Comparison of ENCODE assay signal across 9 mouse cellular contexts in genomic region chr1:44119201-44120073, GRCm38 (mm10). TPM values are rescaled to one million over a fixed set of nuclear protein-coding genes. Genes with fewer than 3 reads are reported as not detected.
DNase-seq lines count a peak whose midpoint lies in the region; ATAC-seq and TF ChIP-seq lines count a peak whose summit lies in the region.
"Had no signal": no experiment of that assay in that cellular context is flagged by ENCODE, and none has a peak within 500 bp of the region (broad histone marks: within the 10 kb centered on the region; RNA-seq: fewer than 3 reads in every experiment).

No protein-coding gene starts in this region.

- H3K9ac ChIP-seq in embryonic facial prominence, embryonic 13.5 days = peak overlapping the region; percentile 90
- peak overlapping the region; percentile 87 for H3K9ac ChIP-seq in limb, embryonic 14.5 days (ENCODE audit: low read depth, low read length, severe bottlenecking)
- peak overlapping the region; percentile 81 for H3K9ac ChIP-seq in midbrain, embryonic 16.5 days (ENCODE audit: low read depth, low read length)

- peak; percentile 91 for ATAC-seq in embryonic facial prominence, embryonic 13.5 days (ENCODE audit: insufficient number of reproducible peaks, insufficient read depth, low FRiP score, low TSS enrichment, low read depth)
- ATAC-seq in limb, embryonic 14.5 days (ENCODE audit: low FRiP score, low read depth) = peak; percentile 79
- peak; percentile 91 for ATAC-seq in midbrain, embryonic 16.5 days

- peaks cover 28% of the 10 kb centered on the region for H3K36me3 ChIP-seq in embryonic facial prominence, embryonic 13.5 days
- H3K36me3 ChIP-seq in limb, embryonic 14.5 days (ENCODE audit: control insufficient read depth, insufficient read depth, low read length) = peaks cover 18% of the 10 kb centered on the region
- no peaks in the 10 kb centered on the region; the same call in 1 of the 2 replicates for H3K36me3 ChIP-seq in midbrain, embryonic 16.5 days (ENCODE audit: control insufficient read depth, insufficient read depth, low read length)

- H3K4me2 ChIP-seq in embryonic facial prominence, embryonic 13.5 days = peak overlapping the region; percentile 90
- peak overlapping the region; percentile 82 for H3K4me2 ChIP-seq in limb, embryonic 14.5 days (replicated peaks; ENCODE audit: low read depth, low read length, severe bottlenecking)
- peak overlapping the region; percentile 61 for H3K4me2 ChIP-seq in midbrain, embryonic 16.5 days (ENCODE audit: low read length)

- H3K9me3 ChIP-seq in embryonic facial prominence, embryonic 13.5 days = no peaks in the 10 kb centered on the region
- no peaks in the 10 kb centered on the region for H3K9me3 ChIP-seq in limb, embryonic 14.5 days (ENCODE audit: control insufficient read depth, low read length)
- no peaks in the 10 kb centered on the region for H3K9me3 ChIP-seq in midbrain, embryonic 16.5 days (replicated peaks; ENCODE audit: control insufficient read depth, low read length, poor library complexity, severe bottlenecking)

- peak overlapping the region; percentile 73 for H3K4me3 ChIP-seq in embryonic facial prominence, embryonic 13.5 days
- peak overlapping the region; percentile 63 for H3K4me3 ChIP-seq in limb, embryonic 14.5 days (replicated peaks; ENCODE audit: low read length)
- H3K4me3 ChIP-seq in midbrain, embryonic 16.5 days (ENCODE audit: low read depth, low read length) = peak overlapping the region; percentile 55

- no peaks in the 10 kb centered on the region for H3K27me3 ChIP-seq in embryonic facial prominence, embryonic 13.5 days
- no peaks in the 10 kb centered on the region for H3K27me3 ChIP-seq in limb, embryonic 14.5 days (ENCODE audit: control insufficient read depth, insufficient read depth, low read length)
- no peaks in the 10 kb centered on the region for H3K27me3 ChIP-seq in midbrain, embryonic 16.5 days (ENCODE audit: control insufficient read depth, insufficient read depth, low read depth, low read length)
- H3K27me3 ChIP-seq: CH12.LX had no signal

- peak overlapping the region; percentile 97 for H3K27ac ChIP-seq in embryonic facial prominence, embryonic 13.5 days
- H3K27ac ChIP-seq in limb, embryonic 14.5 days (replicated peaks; ENCODE audit: low read depth, low read length) = peak overlapping the region; percentile 94
- H3K27ac ChIP-seq in midbrain, embryonic 16.5 days (ENCODE audit: low read length) = peak overlapping the region; percentile 93

- peak; percentile 48; the same call in 1 of the 2 replicates for TF ChIP-seq POLR2A in limb, embryonic 14.5 days (IDR thresholded peaks at IDR 0.05; ENCODE audit: borderline replicate concordance, extremely low read depth, insufficient read depth, insufficient read length)

- WGBS in embryonic facial prominence, embryonic 13.5 days = under 1% methylated on average over 43 of the region's 43 CpGs
- WGBS in limb, embryonic 14.5 days = 1% methylated on average over 27 of the region's 43 CpGs
- WGBS in midbrain, embryonic 16.5 days = under 1% methylated on average over 41 of the region's 43 CpGs

- peak; percentile 89 for DNase-seq in 3134 (ENCODE audit: extremely low read depth, insufficient read length, low spot score)
- DNase-seq in adrenal gland, postnatal 36 days = peak; percentile 89 to 90
- peak; percentile 76 for DNase-seq in heart, adult 8-10 months (ENCODE audit: low spot score)
- peak; percentile 86 for DNase-seq in kidney, adult 9 months
- DNase-seq in limb, embryonic 14.5 days (ENCODE audit: low spot score) = peak; percentile 83
- peak; percentile 36 to 72 for DNase-seq in spleen, postnatal 10 days (ENCODE audit: low spot score in 2 of 2)

- H3K4me1 ChIP-seq in embryonic facial prominence, embryonic 13.5 days = peaks cover 12% of the 10 kb centered on the region
- 0 out of 2 replicates have a peak, but pooled peaks cover 6% of the 10 kb centered on the region for H3K4me1 ChIP-seq in limb, embryonic 14.5 days (ENCODE audit: control insufficient read depth, insufficient read depth, low read length)
- H3K4me1 ChIP-seq in midbrain, embryonic 16.5 days (ENCODE audit: control insufficient read depth, insufficient read depth, low read length) = peaks cover 18% of the 10 kb centered on the region

RNA-seq across cellular contexts. Expression of gene Bivm, which starts 0.7 kb away (rescaled TPM):
- total RNA-seq in adrenal gland, postnatal 36 days (2021) = 10 to 100 TPM; 17.2 to 21.4 TPM
- polyA plus RNA-seq in embryonic facial prominence, embryonic 13.5 days (2015; fragmentation: Nextera tagmentation; extraction: Ambion mirVana) = 19.5 and 21.9 TPM in 2 replicates
- total RNA-seq in heart, adult 8-10 months (2022) = 10 to 100 TPM in 2 of 4 experiments, 1 to 10 TPM in 2; 8.3 to 12.4 (median 9.6) TPM
- polyA plus RNA-seq in limb, embryonic 14.5 days (2012; rRNA removed) = 13.3 and 15.3 TPM in 2 replicates
- 17.9 and 19.5 TPM in 2 replicates for polyA plus RNA-seq in limb, embryonic 14.5 days (2014; fragmentation: Nextera tagmentation; extraction: Ambion mirVana)
- polyA plus RNA-seq in midbrain, embryonic 16.5 days (2015; fragmentation: Nextera tagmentation; extraction: Ambion mirVana) = 29.7 and 31.4 TPM in 2 replicates

RNA-seq across cellular contexts. Expression of gene Kdelc1, which starts 0.8 kb away (rescaled TPM):
- 10 to 100 TPM; 16.3 to 20.8 TPM for total RNA-seq in adrenal gland, postnatal 36 days (2021)
- polyA plus RNA-seq in embryonic facial prominence, embryonic 13.5 days (2015; fragmentation: Nextera tagmentation; extraction: Ambion mirVana) = 77.1 and 79.7 TPM in 2 replicates
- 10 to 100 TPM; 12.6 to 14.8 (median 13.9) TPM for total RNA-seq in heart, adult 8-10 months (2022)
- polyA plus RNA-seq in limb, embryonic 14.5 days (2012; rRNA removed) = 64.7 and 68.3 TPM in 2 replicates
- 69.7 and 77.6 TPM in 2 replicates for polyA plus RNA-seq in limb, embryonic 14.5 days (2014; fragmentation: Nextera tagmentation; extraction: Ambion mirVana)
- polyA plus RNA-seq in midbrain, embryonic 16.5 days (2015; fragmentation: Nextera tagmentation; extraction: Ambion mirVana) = 26.0 and 26.6 TPM in 2 replicates
- total RNA-seq: CH12.LX had no signal

RNA-seq across cellular contexts. Expression of gene Tex30, which starts 17.2 kb away (rescaled TPM):
- total RNA-seq in adrenal gland, postnatal 36 days (2021) = 10 to 100 TPM; 10.4 to 14.9 TPM
- polyA plus RNA-seq in embryonic facial prominence, embryonic 13.5 days (2015; fragmentation: Nextera tagmentation; extraction: Ambion mirVana) = 75.1 and 76.8 TPM in 2 replicates
- total RNA-seq in heart, adult 8-10 months (2022) = 10 to 100 TPM in 1 of 4 experiments, 1 to 10 TPM in 3; 6.2 to 10.1 (median 6.9) TPM
- 29.8 and 31.5 TPM in 2 replicates for polyA plus RNA-seq in limb, embryonic 14.5 days (2012; rRNA removed)
- polyA plus RNA-seq in limb, embryonic 14.5 days (2014; fragmentation: Nextera tagmentation; extraction: Ambion mirVana) = 71.7 and 73.2 TPM in 2 replicates
- polyA plus RNA-seq in midbrain, embryonic 16.5 days (2015; fragmentation: Nextera tagmentation; extraction: Ambion mirVana) = 39.7 and 43.5 TPM in 2 replicates

RNA-seq across cellular contexts. Expression of gene Ercc5, which starts 28.1 kb away (rescaled TPM):
- 10 to 100 TPM; 17.8 to 18.9 TPM for total RNA-seq in adrenal gland, postnatal 36 days (2021)
- polyA plus RNA-seq in embryonic facial prominence, embryonic 13.5 days (2015; fragmentation: Nextera tagmentation; extraction: Ambion mirVana) = 26.6 and 32.6 TPM in 2 replicates
- 10 to 100 TPM; 13.1 to 18.8 (median 16.6) TPM for total RNA-seq in heart, adult 8-10 months (2022)
- polyA plus RNA-seq in limb, embryonic 14.5 days (2012; rRNA removed) = 18.4 and 23.4 TPM in 2 replicates
- 25.2 and 28.2 TPM in 2 replicates for polyA plus RNA-seq in limb, embryonic 14.5 days (2014; fragmentation: Nextera tagmentation; extraction: Ambion mirVana)
- polyA plus RNA-seq in midbrain, embryonic 16.5 days (2015; fragmentation: Nextera tagmentation; extraction: Ambion mirVana) = 28.6 and 33.2 TPM in 2 replicates

RNA-seq across cellular contexts. Expression of gene Gm8251, which starts 57.7 kb away (rescaled TPM):
- under 1 TPM; 0.03 TPM for total RNA-seq in adrenal gland, postnatal 36 days (2021)
- 0.12 and 0.15 TPM in 2 replicates for polyA plus RNA-seq in embryonic facial prominence, embryonic 13.5 days (2015; fragmentation: Nextera tagmentation; extraction: Ambion mirVana)
- not detected for total RNA-seq in heart, adult 8-10 months (2022)
- polyA plus RNA-seq in limb, embryonic 14.5 days (2012; rRNA removed) = 0.10 and 0.19 TPM in 2 replicates
- polyA plus RNA-seq in limb, embryonic 14.5 days (2014; fragmentation: Nextera tagmentation; extraction: Ambion mirVana) = 0.08 and 0.11 TPM in 2 replicates
- polyA plus RNA-seq in midbrain, embryonic 16.5 days (2015; fragmentation: Nextera tagmentation; extraction: Ambion mirVana) = 0.04 TPM in 1 of 2 replicates, not detected in the other

Comparison
In these comparisons a context has a peak if more than half of its experiments do, and no peak if none do; other contexts are left out.
1. Peak in every context shown above with its lines: DNase-seq, ATAC-seq, H3K4me3 ChIP-seq and H3K27ac ChIP-seq.